Mouse (Mus musculus) liver, embryonic 15.5 days (tissue): ENCODE data around the gene Csf2rb2. TPM values are rescaled to one million over a fixed set of nuclear protein-coding genes. Genes with fewer than 3 reads are reported as not detected.

ENCODE experiments used
- ATAC-seq: fragments of 200-750 bp; cut with Nextera tagmentation; 2 replicates; pipeline ENCODE4 v1.8.0; 2017; ENCODE audit warnings: moderate number of reproducible peaks, mild to moderate bottlenecking, moderate library complexity; ENCODE audit not compliant: insufficient read depth
- H3K27ac ChIP-seq: fragments of 300-500 bp; sonication (generic); replicated peaks from 2 replicates; pipeline ENCODE4 v1.5.1; 2015; ENCODE audit warnings: mild to moderate bottlenecking, inconsistent platforms
- H3K27me3 ChIP-seq: fragments of 300-500 bp; sonication (generic); 2 replicates; pipeline ENCODE4 v1.6.1; 2015; ENCODE audit warnings: mild to moderate bottlenecking, inconsistent platforms
- H3K36me3 ChIP-seq: fragments of 300-500 bp; sonication (generic); replicated peaks from 2 replicates; pipeline ENCODE4 v1.6.1; 2015; ENCODE audit warnings: moderate library complexity, mild to moderate bottlenecking, inconsistent platforms
- H3K4me1 ChIP-seq: fragments of 300-500 bp; sonication (generic); replicated peaks from 2 replicates; pipeline ENCODE4 v1.6.1; 2015; ENCODE audit warnings: inconsistent platforms
- H3K4me2 ChIP-seq: fragments of 300-500 bp; sonication (generic); 2 replicates; pipeline ENCODE4 v1.6.1; 2015; ENCODE audit warnings: moderate library complexity, mild to moderate bottlenecking, inconsistent platforms
- H3K4me3 ChIP-seq: fragments of 300-500 bp; sonication (generic); replicated peaks from 2 replicates; pipeline ENCODE4 v1.5.1; 2015; ENCODE audit warnings: mild to moderate bottlenecking, inconsistent platforms
- H3K9ac ChIP-seq: fragments of 300-500 bp; sonication (generic); 2 replicates; pipeline ENCODE4 v1.6.1; 2015; ENCODE audit warnings: moderate library complexity, mild to moderate bottlenecking, inconsistent platforms
- H3K9me3 ChIP-seq: fragments of 300-500 bp; sonication (generic); replicated peaks from 2 replicates; pipeline ENCODE4 v1.6.1; 2016; ENCODE audit warnings: inconsistent platforms
- WGBS: fragments of 180-500 bp; shearing (Covaris S2); methylation state at CpG from one replicate; pipeline ENCODE4 v1.1.7; 2015; ENCODE audit warnings: mixed read lengths; ENCODE audit not compliant: insufficient replicate concordance; 5-methylcytosine and 5-hydroxymethylcytosine counted together
- microRNA-seq: library from miRNA; unstranded; fragments of <30 nt; microRNA quantifications from one replicate; pipeline ENCODE4, GENCODE M21; 2016
- polyA plus RNA-seq: library from polyadenylated mRNA; unstranded; fragments of >200 nt; fragmentation: Nextera tagmentation; extraction: Ambion mirVana; gene quantifications from 2 replicates; pipeline ENCODE4 v1.2.1, GENCODE M21; 2015

Csf2rb2 gene
- polyA plus RNA-seq, 1 experiment from 2014 or later = 1.4 TPM

GRCm38 (mm10) chr15:78234823-78235509, 70.6 kb downstream of the Csf2rb2 start:
- no peak overlapping the region for H3K4me2 ChIP-seq
- no peak for ATAC-seq
- no peak overlapping the region for H3K27ac ChIP-seq
- no peaks in the 10 kb centered on the region for H3K9me3 ChIP-seq
- 52% methylated on average over 5 of the region's 5 CpGs for WGBS
- no peak overlapping the region for H3K4me3 ChIP-seq
- H3K27me3 ChIP-seq = 0 out of 2 replicates have a peak, but pooled peaks cover 4% of the 10 kb centered on the region
- no peaks in the 10 kb centered on the region for H3K4me1 ChIP-seq
- H3K36me3 ChIP-seq = no peaks in the 10 kb centered on the region
- no peak overlapping the region for H3K9ac ChIP-seq

Small RNA genes lying within 50 kb of the gene (microRNA-seq; reads per million reads assigned to microRNA genes)
- gene Mir7676-1 = not detected
- not detected for gene Mir7676-2

Other genes with a start within 250 kb of the Csf2rb2 start
- gene Cacng2, start 185.7 kb downstream of the Csf2rb2 start, polyA plus RNA-seq = not detected in 2 replicates
- 31.5 and 34.0 TPM in 2 replicates for gene Ift27, start 131.6 kb downstream of the Csf2rb2 start, polyA plus RNA-seq
- gene Pvalb, start 99.3 kb downstream of the Csf2rb2 start, polyA plus RNA-seq = not detected in 2 replicates
- gene Ncf4, start 60.9 kb downstream of the Csf2rb2 start, polyA plus RNA-seq = 46.6 and 47.6 TPM in 2 replicates
- gene Csf2rb, start 20.0 kb upstream of the Csf2rb2 start, polyA plus RNA-seq = 7.2 and 7.4 TPM in 2 replicates
- gene Tex33, start 90.2 kb upstream of the Csf2rb2 start, polyA plus RNA-seq = not detected in 2 replicates
- gene Tst, start 100.2 kb upstream of the Csf2rb2 start, polyA plus RNA-seq = 200 and 245 TPM in 2 replicates
- 5.6 and 5.8 TPM in 2 replicates for gene Mpst, start 100.7 kb upstream of the Csf2rb2 start, polyA plus RNA-seq
- gene Kctd17, start 122.8 kb upstream of the Csf2rb2 start, polyA plus RNA-seq = 4.5 and 4.6 TPM in 2 replicates
- gene Tmprss6, start 162.9 kb upstream of the Csf2rb2 start, polyA plus RNA-seq = 22.0 and 29.2 TPM in 2 replicates
- 0.58 and 1.1 TPM in 2 replicates for gene Il2rb, start 189.6 kb upstream of the Csf2rb2 start, polyA plus RNA-seq
- gene C1qtnf6, start 225.7 kb upstream of the Csf2rb2 start, polyA plus RNA-seq = 3.8 and 4.4 TPM in 2 replicates
- gene Sstr3, start 239.0 kb upstream of the Csf2rb2 start, polyA plus RNA-seq = not detected in 2 replicates